Mouse (Mus musculus) heart, postnatal 0 days (tissue): ENCODE data around the gene Wnk4. TPM values are rescaled to one million over a fixed set of nuclear protein-coding genes. Genes with fewer than 3 reads are reported as not detected.

Experiments
- ATAC-seq: fragments of 200-750 bp; cut with Nextera tagmentation; 2 replicates; pipeline ENCODE4 v1.8.0; 2017; ENCODE audit warnings: low read depth, moderate number of reproducible peaks, moderate library complexity; ENCODE audit not compliant: insufficient read depth
- DNase-seq: peaks from one replicate; pipeline ENCODE4 v3.0.0-alpha.2; 2016; ENCODE audit warnings: low spot score
- H3K27ac ChIP-seq: fragments of 300-500 bp; sonication (generic); 2 replicates; pipeline ENCODE4 v1.5.1; 2014; ENCODE audit warnings: low read depth, mild to moderate bottlenecking
- H3K27me3 ChIP-seq: fragments of 300-500 bp; sonication (generic); 2 replicates; pipeline ENCODE4 v1.6.1; 2014; ENCODE audit warnings: low read length, mixed read lengths; ENCODE audit not compliant: control insufficient read depth, insufficient read depth
- H3K36me3 ChIP-seq: fragments of 300-500 bp; sonication (generic); replicated peaks from 2 replicates; pipeline ENCODE4 v1.6.1; 2014; ENCODE audit warnings: low read length, mixed read lengths; ENCODE audit not compliant: control insufficient read depth, insufficient read depth
- H3K4me1 ChIP-seq: fragments of 300-500 bp; sonication (generic); 2 replicates; pipeline ENCODE4 v1.6.1; 2014; ENCODE audit warnings: antibody characterized with exemption; ENCODE audit not compliant: control insufficient read depth, insufficient read depth
- H3K4me2 ChIP-seq: fragments of 300-500 bp; sonication (generic); 2 replicates; pipeline ENCODE4 v1.6.1; 2014; ENCODE audit warnings: low read depth, mild to moderate bottlenecking, low read length, moderate library complexity
- H3K4me3 ChIP-seq: fragments of 300-500 bp; sonication (generic); 2 replicates; pipeline ENCODE4 v1.5.1; 2014; ENCODE audit warnings: low read depth, low read length
- H3K9ac ChIP-seq: fragments of 300-500 bp; sonication (generic); replicated peaks from 2 replicates; pipeline ENCODE4 v1.6.1; 2014; ENCODE audit warnings: low read depth, low read length, mixed read lengths
- H3K9me3 ChIP-seq: fragments of 300-500 bp; sonication (generic); replicated peaks from 2 replicates; pipeline ENCODE4 v1.6.1; 2016; ENCODE audit warnings: low read length; ENCODE audit not compliant: control insufficient read depth
- CTCF ChIP-seq: IDR thresholded peaks from 2 replicates; pipeline ENCODE4 v1.5.1; 2016; ENCODE audit warnings: antibody characterized with exemption, control low read depth, low read depth
- EP300 ChIP-seq: IDR thresholded peaks from 2 replicates; pipeline ENCODE4 v1.6.1; 2016; ENCODE audit warnings: antibody characterized with exemption, low read depth
- WGBS: fragments of 180-500 bp; shearing (Covaris S2); extraction: QIAGEN DNeasy Blood & Tissue Kit; methylation state at CpG from one replicate; pipeline ENCODE4 v1.1.7; 2014; 5-methylcytosine and 5-hydroxymethylcytosine counted together
- polyA plus RNA-seq: library from polyadenylated mRNA; unstranded; fragments of >200 nt; fragmentation: Nextera tagmentation; extraction: Ambion mirVana; gene quantifications from 2 replicates; pipeline ENCODE4 v1.2.1, GENCODE M21; 2015
- total RNA-seq: library from RNA; depleted of rRNA; stranded (reverse); fragments of >200 nt; gene quantifications from 2 replicates; pipeline ENCODE4 v1.2.3, GENCODE M21; 2014; ENCODE audit warnings: low replicate concordance

Wnk4 gene
- total and polyA plus RNA-seq, 2 experiments from 2014 or later, result 3.2 to 4.0 TPM

DNA sequence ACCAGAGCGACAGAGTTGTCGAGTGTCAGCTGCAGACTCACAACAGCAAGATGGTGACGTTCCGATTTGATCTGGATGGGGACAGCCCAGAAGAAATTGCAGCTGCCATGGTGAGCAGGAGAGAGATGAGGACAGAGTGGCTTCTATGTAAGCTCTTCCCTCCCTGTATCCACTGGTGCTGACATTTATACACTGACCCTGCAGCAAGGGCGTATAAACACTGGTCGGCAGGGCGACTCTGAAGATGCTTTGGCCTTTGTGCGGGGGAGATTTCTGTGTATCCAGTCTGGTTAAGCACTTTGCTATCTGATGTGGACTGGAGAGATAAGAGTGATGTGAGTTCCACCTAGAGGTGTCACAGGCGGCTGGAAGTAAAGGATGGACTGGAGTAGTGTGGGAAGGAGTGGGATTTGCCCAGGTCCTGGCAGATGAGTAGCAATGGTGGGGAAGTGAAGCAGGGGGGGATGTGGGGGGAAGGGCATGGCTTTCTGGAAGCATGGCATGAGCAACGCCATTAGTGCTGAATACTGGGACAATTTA, 9.3 kb downstream of the Wnk4 start:
- Histone ChIP-seq H3K27me3 (peaks cover 15% of the 10 kb centered on the region), H3K9me3 (no peaks in the 10 kb centered on the region), H3K4me1 (peaks cover 5% of the 10 kb centered on the region; the same call in 1 of the 2 replicates), H3K4me3 (no peak overlapping the region), H3K9ac (no peak overlapping the region), H3K27ac (no peak overlapping the region), H3K36me3 (no peaks in the 10 kb centered on the region), H3K4me2 (no peak overlapping the region)
- ATAC-seq (0 out of 2 replicates have a peak, but pooled peaks have one; percentile 27), DNase-seq (no peak)
- TF ChIP-seq CTCF, result no peak
- TF ChIP-seq EP300, result no peak
- 14% methylated on average over 10 of the region's 10 CpGs for WGBS

DNA sequence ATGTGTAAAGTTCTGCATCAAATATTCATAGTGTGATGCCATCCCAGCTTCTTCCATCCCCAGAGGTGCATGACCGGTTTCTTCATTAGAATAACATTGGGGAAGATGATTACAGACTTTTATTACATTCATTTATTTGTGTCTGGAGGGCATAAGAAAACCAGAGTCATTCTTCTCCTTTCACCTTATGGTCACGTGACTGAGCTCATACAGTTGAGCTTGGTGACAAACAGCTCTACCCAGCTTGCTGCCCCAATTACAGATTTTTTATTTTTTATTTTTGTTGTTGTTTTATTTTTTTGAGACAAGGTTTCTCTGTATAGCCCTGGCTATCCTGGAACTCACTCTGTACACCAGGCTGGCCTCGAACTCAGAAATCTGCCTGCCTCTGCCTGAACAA, 12.1 kb downstream of the Wnk4 start:
- Histone ChIP-seq H3K9ac (no peak overlapping the region), H3K27ac (no peak overlapping the region), H3K4me1 (peaks cover 12% of the 10 kb centered on the region), H3K4me2 (no peak overlapping the region), H3K27me3 (no peaks in the 10 kb centered on the region), H3K9me3 (no peaks in the 10 kb centered on the region), H3K36me3 (no peaks in the 10 kb centered on the region), H3K4me3 (no peak overlapping the region)
- whole genome bisulfite sequencing, result 81% methylated on average over 3 of the region's 3 CpGs
- no peak for TF ChIP-seq EP300
- no peak for TF ChIP-seq CTCF
- no peak for ATAC-seq
- no peak for DNase-seq

DNA sequence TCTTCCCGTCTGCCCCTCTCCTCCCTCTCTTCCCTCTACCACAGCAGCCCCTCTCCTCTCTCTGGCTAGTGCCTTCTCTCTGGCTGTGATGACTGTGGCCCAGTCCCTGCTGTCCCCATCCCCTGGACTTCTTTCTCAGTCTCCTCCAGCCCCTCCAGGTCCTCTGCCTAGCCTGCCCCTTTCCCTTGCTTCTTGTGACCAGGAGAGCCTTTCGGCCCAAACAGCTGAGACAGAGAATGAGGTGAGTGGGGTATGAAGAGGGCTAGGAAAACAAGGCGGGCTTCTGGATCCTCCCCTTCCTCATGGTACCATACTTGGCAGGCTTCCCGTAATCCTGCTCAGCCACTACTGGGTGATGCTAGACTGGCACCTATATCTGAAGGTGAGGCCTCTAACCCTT, 14.9 kb downstream of the Wnk4 start:
- DNase-seq, result no peak
- no peaks in the 10 kb centered on the region for H3K27me3 ChIP-seq
- no peak overlapping the region for H3K27ac ChIP-seq

DNA sequence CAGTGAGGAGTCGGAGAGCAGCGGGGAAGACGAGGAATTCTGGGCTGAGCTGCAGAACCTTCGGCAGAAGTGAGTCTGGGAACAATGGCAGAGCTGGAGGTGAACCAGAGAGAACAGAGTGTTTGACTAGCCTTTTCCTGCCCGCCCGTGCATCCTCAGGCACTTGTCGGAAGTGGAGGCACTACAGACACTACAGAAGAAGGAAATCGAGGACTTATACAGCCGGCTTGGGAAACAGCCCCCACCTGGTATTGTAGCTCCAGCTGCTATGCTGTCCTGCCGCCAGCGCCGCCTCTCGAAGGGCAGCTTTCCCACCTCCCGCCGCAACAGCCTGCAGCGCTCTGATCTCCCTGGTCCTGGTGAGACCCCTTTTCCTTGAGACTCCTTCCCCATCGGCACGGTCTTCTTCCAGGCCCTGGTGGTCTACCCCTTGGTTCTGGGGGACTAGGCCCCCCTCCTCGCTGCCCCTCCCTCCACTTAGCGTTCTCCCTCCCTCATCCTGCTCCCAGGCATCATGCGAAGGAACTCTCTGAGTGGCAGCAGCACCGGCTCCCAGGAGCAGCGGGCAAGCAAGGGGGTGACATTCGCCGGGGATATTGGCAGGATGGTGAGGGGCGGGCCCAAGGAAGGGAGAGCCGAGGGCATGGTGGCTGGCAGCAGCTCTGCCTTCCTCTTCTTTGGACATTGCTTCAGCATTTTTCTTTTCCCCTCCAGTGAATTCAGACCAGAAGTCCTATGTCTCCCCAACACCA, 16.1 kb downstream of the Wnk4 start:
- H3K4me2 ChIP-seq, result 0 out of 2 replicates have a peak overlapping the region, but pooled peaks have one; percentile 8
- H3K27me3 ChIP-seq, result no peaks in the 10 kb centered on the region
- no peaks in the 10 kb centered on the region for H3K9me3 ChIP-seq
- H3K9ac ChIP-seq, result no peak overlapping the region
- WGBS, result 43% methylated on average over 27 of the region's 27 CpGs
- H3K36me3 ChIP-seq, result no peaks in the 10 kb centered on the region
- no peak for ATAC-seq
- no peak overlapping the region for H3K27ac ChIP-seq
- no peak overlapping the region for H3K4me3 ChIP-seq
- peaks cover 25% of the 10 kb centered on the region for H3K4me1 ChIP-seq
- DNase-seq, result no peak
- TF ChIP-seq CTCF, result no peak

More for the DNA sequence above, 14.9 kb downstream of the Wnk4 start:
- Histone ChIP-seq H3K9ac (no peak overlapping the region), H3K36me3 (no peaks in the 10 kb centered on the region), H3K9me3 (no peaks in the 10 kb centered on the region), H3K4me2 (no peak overlapping the region), H3K4me3 (no peak overlapping the region), H3K4me1 (peaks cover 25% of the 10 kb centered on the region)
- 66% methylated on average over 4 of the region's 4 CpGs for WGBS
- no peak for ATAC-seq
- TF ChIP-seq EP300 (no peak), CTCF (no peak)

DNA sequence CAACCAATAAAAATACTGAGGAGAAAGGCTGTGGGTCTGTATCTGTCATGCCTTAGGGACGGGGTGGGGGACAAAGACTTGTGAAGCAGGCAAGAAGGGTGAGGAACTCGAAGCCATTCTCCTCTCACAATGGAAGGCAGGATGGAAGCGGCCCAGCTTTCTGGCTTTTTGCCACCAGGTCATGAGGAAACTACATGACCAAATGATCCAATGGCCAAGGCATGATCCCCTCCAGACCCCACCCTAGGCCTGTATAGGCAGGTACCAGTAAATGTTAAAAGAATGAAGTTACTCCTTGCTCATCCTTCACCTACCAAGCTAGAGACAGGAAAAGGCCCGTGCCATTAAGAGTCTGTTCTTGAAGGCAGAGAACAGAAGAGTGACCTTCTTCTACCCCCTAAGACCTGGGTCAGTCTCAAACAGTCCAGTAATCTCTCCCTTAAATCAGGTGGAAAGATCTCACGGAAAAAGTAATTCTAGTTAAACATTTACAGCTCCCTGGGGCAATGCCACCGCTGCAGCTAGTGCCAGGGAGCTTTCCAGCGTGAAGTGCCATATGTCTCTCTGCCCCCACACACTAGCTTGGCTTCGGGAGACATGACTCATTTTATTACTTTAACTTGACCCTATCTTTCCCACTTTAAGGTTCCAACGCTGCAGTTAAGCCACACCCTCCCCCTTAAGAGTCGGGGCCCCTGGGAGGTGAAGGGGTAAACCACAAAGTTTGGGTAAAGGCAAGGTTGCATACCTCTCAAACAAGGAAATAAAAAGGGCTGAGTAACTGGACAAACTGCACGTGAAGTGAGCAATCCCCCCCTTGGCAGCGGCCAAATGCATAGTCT, 17.2 kb downstream of the Wnk4 start:
- WGBS, result 58% methylated on average over 12 of the region's 12 CpGs
- ATAC-seq (no peak), DNase-seq (no peak)
- H3K4me3 ChIP-seq, result peak overlapping the region; percentile 74
- H3K9ac ChIP-seq, result peak overlapping the region; percentile 68
- H3K4me2 ChIP-seq, result peak overlapping the region; percentile 68
- H3K9me3 ChIP-seq, result no peaks in the 10 kb centered on the region
- no peaks in the 10 kb centered on the region for H3K36me3 ChIP-seq
- no peaks in the 10 kb centered on the region for H3K27me3 ChIP-seq
- H3K4me1 ChIP-seq, result peaks cover 25% of the 10 kb centered on the region
- no peak for TF ChIP-seq EP300
- no peak for TF ChIP-seq CTCF
- no peak overlapping the region; the same call in 1 of the 2 replicates for H3K27ac ChIP-seq
